Mouse (Mus musculus): Measurements from ENCODE around the gene Abhd18. TPM values are rescaled to one million over a fixed set of nuclear protein-coding genes. Genes with fewer than 3 reads are reported as not detected.
"Not testable (repeated sequence)": the region's sequence is repeated elsewhere in the genome, so short reads cannot be mapped to it uniquely, and the experiment has no call there.

The Abhd18 gene
- polyA plus RNA-seq, 1 experiment from 2014 or later: 5.2 TPM

DNA sequence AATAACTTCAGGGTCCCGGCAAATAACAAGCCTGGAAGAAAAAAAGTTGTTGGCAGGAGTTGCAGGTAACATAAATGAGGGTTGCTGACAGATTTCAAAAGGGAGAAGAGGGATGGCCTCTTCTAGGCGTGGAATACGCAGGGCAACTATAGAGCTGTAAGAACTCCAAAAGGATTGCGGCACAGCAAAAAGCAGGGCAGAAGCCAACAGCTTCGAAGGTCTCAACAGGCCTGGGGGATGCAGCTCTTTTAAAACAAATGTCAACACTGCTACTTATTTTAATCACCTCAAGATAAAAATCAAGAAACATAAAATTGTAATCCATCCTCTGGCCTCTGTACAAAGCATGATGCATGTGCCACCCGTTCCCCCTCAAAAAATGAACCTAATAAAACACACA lies 1.2 kb upstream of the Abhd18 start:
- Histone ChIP-seq H3K4me2 (ENCODE audit: low read length) (peak overlapping the region; percentile 60), H3K9ac (ENCODE audit: low read length) (peak overlapping the region; percentile 29; the same call in 1 of the 2 replicates), H3K4me3 (ENCODE audit: low read depth, low read length) (peak overlapping the region; percentile 42)
- H3K9me3 ChIP-seq (replicated peaks; ENCODE audit: control insufficient read depth, low read length); H3K27ac ChIP-seq (ENCODE audit: low read depth, low read length); DNase-seq (ENCODE audit: low spot score); H3K36me3 ChIP-seq (ENCODE audit: control insufficient read depth, insufficient read depth, low read length); H3K4me1 ChIP-seq (ENCODE audit: control insufficient read depth, insufficient read depth, low read length); H3K27me3 ChIP-seq (replicated peaks; ENCODE audit: control insufficient read depth, insufficient read depth, low read length); ATAC-seq: not testable (repeated sequence)
- WGBS: 87% methylated on average over 5 of the region's 6 CpGs

DNA sequence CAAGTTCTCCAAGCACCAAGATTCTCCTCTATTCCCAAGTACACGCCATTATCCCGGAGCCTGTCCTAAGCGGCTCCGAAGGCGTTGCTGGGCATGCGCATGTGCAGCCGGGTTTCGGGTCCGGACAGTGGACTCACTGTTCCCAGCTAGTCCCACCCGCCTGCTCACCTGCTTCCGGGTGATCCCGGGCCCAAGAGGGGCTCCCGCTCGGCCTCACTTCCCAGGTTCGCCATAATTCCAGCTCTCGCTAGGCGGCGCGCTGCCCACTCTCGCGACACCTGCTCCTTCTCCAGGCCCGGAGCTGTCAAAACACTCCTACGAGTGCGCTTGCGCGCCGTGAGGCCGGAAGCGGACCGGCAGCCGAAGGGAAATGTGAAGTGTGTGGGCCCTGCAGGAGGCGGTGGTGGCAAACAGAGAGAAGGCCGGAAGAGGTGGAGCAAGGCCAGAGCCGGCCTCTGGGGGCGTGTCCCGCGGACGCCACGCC lies 255 bp upstream of the Abhd18 start, which contains the start of gene Mfsd8:
Gene Mfsd8, minus strand, starts transcription at position 414 of the 484 bp plus-strand sequence.
- H3K27me3 ChIP-seq (replicated peaks; ENCODE audit: control insufficient read depth, insufficient read depth, low read length); H3K4me1 ChIP-seq (ENCODE audit: control insufficient read depth, insufficient read depth, low read length); H3K36me3 ChIP-seq (ENCODE audit: control insufficient read depth, insufficient read depth, low read length); H3K9me3 ChIP-seq (replicated peaks; ENCODE audit: control insufficient read depth, low read length): not testable (repeated sequence)
- DNase-seq (ENCODE audit: low spot score) (peak; percentile 98), ATAC-seq (peak; percentile 99)
- Histone ChIP-seq H3K4me2 (ENCODE audit: low read length) (peak within 1 kb of the TSS; percentile 60), H3K9ac (ENCODE audit: low read length) (peak within 1 kb of the TSS; percentile 65), H3K4me3 (ENCODE audit: low read depth, low read length) (peak within 1 kb of the TSS; percentile 42), H3K27ac (ENCODE audit: low read depth, low read length) (peak within 1 kb of the TSS; percentile 70)
- WGBS: under 1% methylated on average over 39 of the region's 39 CpGs

DNA sequence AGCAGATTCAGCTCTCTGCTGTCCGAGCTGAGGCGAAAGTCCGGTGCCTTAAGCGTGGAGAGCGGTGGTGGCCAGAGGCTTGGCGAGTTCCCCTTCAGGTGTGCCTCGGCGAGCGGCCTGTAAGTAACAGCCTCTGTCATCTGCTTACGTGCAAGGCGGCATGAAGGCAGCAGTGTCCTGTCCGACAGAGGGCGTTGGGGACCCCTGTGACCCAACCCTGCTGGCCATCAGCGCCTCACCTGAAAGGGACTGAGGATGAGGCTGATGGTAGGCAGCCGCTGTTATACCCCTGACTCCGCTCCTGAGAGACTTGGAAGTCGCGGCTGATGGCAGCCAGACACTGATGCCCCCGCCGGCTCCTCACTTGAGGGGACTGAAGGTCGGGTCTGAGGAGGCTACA lies 248 bp downstream of the Abhd18 start:
- ATAC-seq; H3K36me3 ChIP-seq (ENCODE audit: control insufficient read depth, insufficient read depth, low read length); H3K27me3 ChIP-seq (replicated peaks; ENCODE audit: control insufficient read depth, insufficient read depth, low read length); H3K4me1 ChIP-seq (ENCODE audit: control insufficient read depth, insufficient read depth, low read length); H3K9me3 ChIP-seq (replicated peaks; ENCODE audit: control insufficient read depth, low read length): not testable (repeated sequence)
- H3K4me3 ChIP-seq (ENCODE audit: low read depth, low read length): peak overlapping the region; percentile 42
- H3K27ac ChIP-seq (ENCODE audit: low read depth, low read length): 0 out of 2 replicates have a peak overlapping the region, but pooled peaks have one; percentile 44
- 1% methylated on average over 16 of the region's 21 CpGs for WGBS
- peak overlapping the region; percentile 53; the same call in 1 of the 2 replicates for H3K9ac ChIP-seq (ENCODE audit: low read length)
- H3K4me2 ChIP-seq (ENCODE audit: low read length): peak overlapping the region; percentile 58
- peak; percentile 41 for DNase-seq (ENCODE audit: low spot score)

DNA sequence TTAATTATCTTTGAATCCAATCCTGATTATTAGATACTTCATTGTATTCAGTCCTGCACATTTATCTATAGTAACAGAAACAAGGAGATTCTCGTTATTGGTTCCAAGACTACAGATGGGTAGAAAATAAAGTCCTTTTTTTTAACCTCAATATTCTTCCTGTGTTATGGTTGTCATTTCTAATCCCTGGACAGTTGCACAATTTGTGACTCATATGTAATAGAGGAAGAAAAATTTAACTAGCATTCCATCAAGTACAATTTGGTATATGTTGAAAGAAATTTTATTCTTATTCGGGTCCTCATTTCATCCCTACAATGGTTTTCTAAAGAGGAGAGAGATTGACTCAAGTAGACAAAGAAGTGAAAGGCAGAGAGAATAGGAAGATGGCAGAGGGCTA lies 1.2 kb downstream of the Abhd18 start:
- not testable (repeated sequence) for ATAC-seq; H3K9me3 ChIP-seq (replicated peaks; ENCODE audit: control insufficient read depth, low read length); H3K27ac ChIP-seq (ENCODE audit: low read depth, low read length); H3K36me3 ChIP-seq (ENCODE audit: control insufficient read depth, insufficient read depth, low read length); H3K4me2 ChIP-seq (ENCODE audit: low read length); H3K9ac ChIP-seq (ENCODE audit: low read length); H3K4me1 ChIP-seq (ENCODE audit: control insufficient read depth, insufficient read depth, low read length); H3K27me3 ChIP-seq (replicated peaks; ENCODE audit: control insufficient read depth, insufficient read depth, low read length); H3K4me3 ChIP-seq (ENCODE audit: low read depth, low read length); DNase-seq (ENCODE audit: low spot score)
- WGBS: 85% methylated on average over 2 of the region's 2 CpGs

DNA sequence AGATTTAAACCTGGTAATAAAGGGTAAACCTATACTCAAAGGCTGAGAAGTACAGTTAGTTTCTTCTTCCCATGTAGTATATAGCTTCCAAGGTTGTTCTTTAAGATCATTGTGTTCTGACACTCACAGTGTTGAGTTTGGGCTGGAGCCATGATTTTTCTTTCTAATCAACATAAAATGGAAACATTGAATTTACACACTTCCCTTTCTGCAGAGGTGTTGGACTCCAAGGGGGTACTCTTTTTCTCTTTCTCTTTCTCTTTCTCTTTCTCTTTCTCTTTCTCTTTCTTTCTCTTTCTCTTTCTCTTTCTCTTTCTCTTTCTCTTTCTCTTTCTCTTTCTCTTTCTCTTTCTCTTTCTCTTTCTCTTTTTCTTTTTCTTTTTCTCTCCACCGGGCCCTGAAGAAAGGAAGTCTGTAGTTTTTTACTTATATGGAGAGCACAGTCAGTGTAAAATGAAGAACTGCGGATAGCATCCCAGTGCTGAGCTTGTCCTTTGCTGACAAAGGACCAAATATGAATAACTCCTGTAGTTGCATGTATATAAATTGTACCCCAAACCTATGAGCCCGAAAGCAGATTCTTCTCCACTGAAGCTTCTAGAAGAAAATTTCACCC lies 6.5 kb downstream of the Abhd18 start:
- not testable (repeated sequence) for H3K4me1 ChIP-seq (ENCODE audit: control insufficient read depth, insufficient read depth, low read length); H3K27me3 ChIP-seq (replicated peaks; ENCODE audit: control insufficient read depth, insufficient read depth, low read length); H3K27ac ChIP-seq (ENCODE audit: low read depth, low read length); H3K4me3 ChIP-seq (ENCODE audit: low read depth, low read length); H3K36me3 ChIP-seq (ENCODE audit: control insufficient read depth, insufficient read depth, low read length); H3K9me3 ChIP-seq (replicated peaks; ENCODE audit: control insufficient read depth, low read length); H3K9ac ChIP-seq (ENCODE audit: low read length); H3K4me2 ChIP-seq (ENCODE audit: low read length); DNase-seq (ENCODE audit: low spot score); ATAC-seq
- WGBS: 94% methylated on average over 3 of the region's 3 CpGs

DNA sequence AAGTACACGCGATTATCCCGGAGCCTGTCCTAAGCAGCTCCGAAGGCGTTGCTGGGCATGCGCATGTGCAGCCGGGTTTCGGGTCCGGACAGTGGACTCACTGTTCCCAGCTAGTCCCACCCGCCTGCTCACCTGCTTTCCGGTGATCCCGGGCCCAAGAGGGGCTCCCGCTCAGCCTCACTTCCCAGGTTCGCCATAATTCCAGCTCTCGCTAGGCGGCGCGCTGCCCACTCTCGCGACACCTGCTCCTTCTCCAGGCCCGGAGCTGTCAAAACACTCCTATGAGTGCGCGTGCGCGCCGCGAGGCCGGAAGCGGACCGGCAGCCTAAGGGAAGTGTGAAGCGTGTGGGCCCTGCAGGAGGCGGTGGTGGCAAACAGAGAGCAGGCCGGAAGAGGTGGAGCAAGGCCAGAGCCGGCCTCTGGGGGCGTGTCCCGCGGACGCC lies 47.1 kb downstream of the Abhd18 start:
- Histone ChIP-seq H3K9ac (ENCODE audit: low read length) (peak overlapping the region; percentile 62), H3K4me3 (ENCODE audit: low read depth, low read length) (peak overlapping the region; percentile 45), H3K4me2 (ENCODE audit: low read length) (peak overlapping the region; percentile 57)
- DNase-seq (ENCODE audit: low spot score) (peak; percentile 98), ATAC-seq (peak; percentile 100)
- not testable (repeated sequence) for H3K27ac ChIP-seq (ENCODE audit: low read depth, low read length); H3K36me3 ChIP-seq (ENCODE audit: control insufficient read depth, insufficient read depth, low read length); H3K4me1 ChIP-seq (ENCODE audit: control insufficient read depth, insufficient read depth, low read length); H3K9me3 ChIP-seq (replicated peaks; ENCODE audit: control insufficient read depth, low read length); H3K27me3 ChIP-seq (replicated peaks; ENCODE audit: control insufficient read depth, insufficient read depth, low read length)
- WGBS: 0% methylated on average over 34 of the region's 38 CpGs

DNA sequence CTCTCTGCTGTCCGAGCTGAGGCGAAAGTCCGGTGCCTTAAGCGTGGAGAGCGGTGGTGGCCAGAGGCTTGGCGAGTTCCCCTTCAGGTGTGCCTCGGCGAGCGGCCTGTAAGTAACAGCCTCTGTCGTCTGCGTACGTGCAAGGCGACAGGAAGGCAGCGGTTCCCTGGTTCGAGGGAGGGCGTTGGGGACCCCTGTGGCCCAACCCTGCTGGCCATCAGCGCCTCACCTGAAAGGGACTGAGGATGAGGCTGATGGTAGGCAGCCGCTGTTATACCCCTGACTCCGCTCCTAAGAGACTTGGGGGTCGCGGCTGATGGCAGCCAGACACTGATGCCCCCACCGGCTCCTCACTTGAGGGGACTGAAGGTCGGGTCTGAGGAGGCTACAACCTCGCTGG lies 47.6 kb downstream of the Abhd18 start:
- ATAC-seq; H3K27me3 ChIP-seq (replicated peaks; ENCODE audit: control insufficient read depth, insufficient read depth, low read length); H3K4me1 ChIP-seq (ENCODE audit: control insufficient read depth, insufficient read depth, low read length); H3K9me3 ChIP-seq (replicated peaks; ENCODE audit: control insufficient read depth, low read length); H3K36me3 ChIP-seq (ENCODE audit: control insufficient read depth, insufficient read depth, low read length): not testable (repeated sequence)
- DNase-seq (ENCODE audit: low spot score): peak; percentile 29
- Histone ChIP-seq H3K9ac (ENCODE audit: low read length) (peak overlapping the region; percentile 65), H3K27ac (ENCODE audit: low read depth, low read length) (0 out of 2 replicates have a peak overlapping the region, but pooled peaks have one; percentile 14), H3K4me2 (ENCODE audit: low read length) (peak overlapping the region; percentile 57), H3K4me3 (ENCODE audit: low read depth, low read length) (peak overlapping the region; percentile 45)
- 0% methylated on average over 18 of the region's 24 CpGs for WGBS

DNA sequence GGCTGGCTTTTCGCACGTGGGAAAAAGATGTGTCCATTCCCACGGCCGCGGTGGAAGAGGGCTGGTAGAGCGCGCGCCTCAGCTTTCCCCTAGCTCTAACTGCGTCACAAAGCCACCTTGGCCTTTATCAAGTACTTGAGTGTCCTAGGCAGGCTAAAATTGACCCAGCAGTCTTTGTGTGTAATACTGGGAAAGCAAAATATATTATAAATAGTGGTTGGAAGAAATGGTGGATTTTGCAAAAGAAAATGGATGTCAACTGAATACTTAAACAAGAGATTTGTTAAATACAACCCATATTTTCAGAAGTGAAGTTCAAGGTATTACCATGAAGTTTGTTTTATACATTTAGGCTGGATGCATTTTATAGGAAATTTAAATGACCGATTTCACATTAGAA lies 55.7 kb downstream of the Abhd18 start, which contains the start of gene 1700034I23Rik:
Gene 1700034I23Rik, minus strand, starts transcription at position 101 of the 400 bp plus-strand sequence.
- not testable (repeated sequence) for H3K9ac ChIP-seq (ENCODE audit: low read length); H3K36me3 ChIP-seq (ENCODE audit: control insufficient read depth, insufficient read depth, low read length); H3K4me2 ChIP-seq (ENCODE audit: low read length); H3K27me3 ChIP-seq (replicated peaks; ENCODE audit: control insufficient read depth, insufficient read depth, low read length); H3K9me3 ChIP-seq (replicated peaks; ENCODE audit: control insufficient read depth, low read length); H3K27ac ChIP-seq (ENCODE audit: low read depth, low read length); H3K4me1 ChIP-seq (ENCODE audit: control insufficient read depth, insufficient read depth, low read length); DNase-seq (ENCODE audit: low spot score); H3K4me3 ChIP-seq (ENCODE audit: low read depth, low read length); ATAC-seq
- WGBS: 96% methylated on average over 5 of the region's 10 CpGs

DNA sequence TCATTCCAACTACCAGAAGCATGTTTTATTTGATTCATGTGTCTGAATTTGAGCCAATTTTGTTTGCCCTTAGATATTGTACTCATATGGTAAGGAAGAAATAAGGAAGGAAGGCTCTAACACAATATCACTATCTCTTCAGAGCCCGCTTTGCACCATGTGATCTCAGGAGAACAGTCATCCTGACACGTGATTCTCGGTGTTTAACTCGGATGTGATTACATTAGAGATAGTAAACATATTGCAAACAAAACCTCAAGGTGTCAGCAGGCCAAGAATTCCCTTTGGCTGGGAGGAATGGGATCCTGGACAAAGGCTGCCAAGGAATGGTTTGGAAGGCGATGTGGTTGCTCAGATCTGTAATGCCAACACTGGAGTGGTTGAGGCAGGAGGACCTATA lies 91.4 kb downstream of the Abhd18 start:
- no peak for ATAC-seq
- DNase-seq (ENCODE audit: low spot score): no peak
- peaks cover 13% of the 10 kb centered on the region for H3K36me3 ChIP-seq (ENCODE audit: control insufficient read depth, insufficient read depth, low read length)
- no peak overlapping the region for H3K9ac ChIP-seq (ENCODE audit: low read length)
- H3K4me3 ChIP-seq (ENCODE audit: low read depth, low read length): no peak overlapping the region
- H3K4me1 ChIP-seq (ENCODE audit: control insufficient read depth, insufficient read depth, low read length): no peaks in the 10 kb centered on the region
- WGBS: 91% methylated on average over 5 of the region's 5 CpGs
- no peak overlapping the region for H3K27ac ChIP-seq (ENCODE audit: low read depth, low read length)
- H3K9me3 ChIP-seq (replicated peaks; ENCODE audit: control insufficient read depth, low read length): no peaks in the 10 kb centered on the region
- no peak overlapping the region for H3K4me2 ChIP-seq (ENCODE audit: low read length)
- no peaks in the 10 kb centered on the region for H3K27me3 ChIP-seq (replicated peaks; ENCODE audit: control insufficient read depth, insufficient read depth, low read length)

All from forebrain, embryonic 14.5 days (tissue).